Mouse (Mus musculus) embryonic facial prominence, embryonic 14.5 days (tissue): ENCODE data around the gene Tle4. TPM values are rescaled to one million over a fixed set of nuclear protein-coding genes. Genes with fewer than 3 reads are reported as not detected.

Source experiments
- ATAC-seq: fragments of 200-750 bp; cut with Nextera tagmentation; 2 replicates; pipeline ENCODE4 v1.8.0; 2017; ENCODE audit warnings: low read depth, moderate number of reproducible peaks, moderate TSS enrichment
- DNase-seq: peaks from one replicate; pipeline ENCODE4 v3.0.0-alpha.2; 2015; ENCODE audit warnings: low spot score
- H3K27ac ChIP-seq: fragments of 300-500 bp; sonication (generic); replicated peaks from 2 replicates; pipeline ENCODE4 v1.5.1; 2014; ENCODE audit warnings: low read depth, mild to moderate bottlenecking, low read length, moderate library complexity
- H3K27me3 ChIP-seq: fragments of 300-500 bp; sonication (generic); replicated peaks from 2 replicates; pipeline ENCODE4 v1.6.1; 2014; ENCODE audit warnings: low read length; ENCODE audit not compliant: control insufficient read depth, insufficient read depth
- H3K36me3 ChIP-seq: fragments of 300-500 bp; sonication (generic); 2 replicates; pipeline ENCODE4 v1.6.1; 2014; ENCODE audit warnings: low read length, mixed read lengths; ENCODE audit not compliant: control insufficient read depth, insufficient read depth
- H3K4me1 ChIP-seq: fragments of 300-500 bp; sonication (generic); 2 replicates; pipeline ENCODE4 v1.6.1; 2014; ENCODE audit warnings: antibody characterized with exemption, low read length; ENCODE audit not compliant: control insufficient read depth, insufficient read depth
- H3K4me2 ChIP-seq: fragments of 300-500 bp; sonication (generic); 2 replicates; pipeline ENCODE4 v1.6.1; 2014; ENCODE audit warnings: low read depth, mild to moderate bottlenecking, low read length, moderate library complexity, mixed read lengths
- H3K4me3 ChIP-seq: fragments of 300-500 bp; sonication (generic); 2 replicates; pipeline ENCODE4 v1.5.1; 2014; ENCODE audit warnings: low read depth, mild to moderate bottlenecking, low read length
- H3K9ac ChIP-seq: fragments of 300-500 bp; sonication (generic); 2 replicates; pipeline ENCODE4 v1.6.1; 2014; ENCODE audit warnings: low read depth, mild to moderate bottlenecking, low read length, moderate library complexity, mixed read lengths
- H3K9me3 ChIP-seq: fragments of 300-500 bp; sonication (generic); 2 replicates; pipeline ENCODE4 v1.6.1; 2016; ENCODE audit warnings: low read length; ENCODE audit not compliant: control insufficient read depth
- WGBS: fragments of 180-500 bp; shearing (Covaris S2); extraction: QIAGEN DNeasy Blood & Tissue Kit; methylation state at CpG from one replicate; pipeline ENCODE4 v1.1.7; 2014; 5-methylcytosine and 5-hydroxymethylcytosine counted together
- polyA plus RNA-seq: library from polyadenylated mRNA; unstranded; fragments of >200 nt; fragmentation: Nextera tagmentation; extraction: Ambion mirVana; gene quantifications from 2 replicates; pipeline ENCODE4 v1.2.1, GENCODE M21; 2014

Gene Tle4
- polyA plus RNA-seq, 1 experiment from 2014 or later, result 14.3 TPM

DNA sequence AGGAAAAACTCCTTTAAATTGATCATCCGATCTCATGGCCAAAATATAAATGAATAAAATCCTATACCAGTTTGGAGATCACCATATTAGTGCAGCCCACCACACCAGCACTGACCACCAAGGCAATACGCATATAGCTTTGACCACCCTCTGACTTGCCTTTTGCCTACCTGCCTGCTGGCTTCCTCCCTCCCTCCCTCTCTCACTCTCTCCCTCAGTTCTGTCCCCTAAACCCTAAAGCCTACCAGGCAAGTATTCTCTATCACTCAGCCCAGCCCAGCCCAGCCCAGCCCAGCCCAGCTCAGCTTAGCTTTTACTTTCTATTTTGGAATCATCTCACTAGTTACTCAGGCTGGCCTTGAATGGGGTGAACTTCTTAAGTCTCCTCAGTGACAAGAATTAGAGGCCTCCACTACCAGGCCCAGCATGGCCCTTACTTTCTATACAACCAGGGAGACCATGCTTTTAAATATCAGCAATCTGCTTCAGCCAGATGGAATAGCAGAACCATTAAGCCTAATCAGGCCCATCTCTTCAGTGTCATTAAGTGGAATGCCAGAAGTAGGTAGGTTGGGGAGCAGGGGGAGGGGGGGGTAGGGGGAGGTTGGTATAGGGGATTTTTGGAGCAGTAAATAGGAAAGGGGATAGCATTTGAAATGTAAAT lies 91.8 kb downstream of the Tle4 start:
- DNase-seq (no peak), ATAC-seq (no peak; the same call in 1 of the 2 replicates)
- 89% methylated on average over 2 of the region's 2 CpGs for WGBS
- no peak overlapping the region for H3K4me3 ChIP-seq
- no peak overlapping the region for H3K9ac ChIP-seq
- no peaks in the 10 kb centered on the region for H3K36me3 ChIP-seq
- H3K4me2 ChIP-seq, result no peak overlapping the region
- peaks cover 11% of the 10 kb centered on the region; the same call in 1 of the 2 replicates for H3K4me1 ChIP-seq
- no peaks in the 10 kb centered on the region for H3K27me3 ChIP-seq
- no peaks in the 10 kb centered on the region for H3K9me3 ChIP-seq
- no peak overlapping the region for H3K27ac ChIP-seq

DNA sequence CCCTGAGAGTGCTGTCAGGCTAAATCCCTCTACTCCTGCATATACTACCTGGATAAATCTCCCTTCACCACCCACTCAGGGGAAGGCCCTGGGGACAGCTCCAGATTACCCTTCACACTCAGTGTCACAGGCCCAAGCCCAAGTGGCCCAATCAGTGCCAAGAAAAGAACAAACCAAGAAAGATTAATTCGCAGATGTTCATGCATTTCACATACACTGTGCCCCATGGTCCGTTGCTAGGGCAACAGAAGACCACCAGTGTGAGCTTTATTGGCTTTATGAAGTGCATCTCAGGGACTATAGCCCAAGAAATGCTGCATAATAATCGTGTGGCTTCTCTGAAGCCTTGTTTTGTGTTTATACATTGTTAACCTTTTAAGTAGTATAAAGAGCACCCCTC lies 92.5 kb downstream of the Tle4 start:
- no peak for DNase-seq

DNA sequence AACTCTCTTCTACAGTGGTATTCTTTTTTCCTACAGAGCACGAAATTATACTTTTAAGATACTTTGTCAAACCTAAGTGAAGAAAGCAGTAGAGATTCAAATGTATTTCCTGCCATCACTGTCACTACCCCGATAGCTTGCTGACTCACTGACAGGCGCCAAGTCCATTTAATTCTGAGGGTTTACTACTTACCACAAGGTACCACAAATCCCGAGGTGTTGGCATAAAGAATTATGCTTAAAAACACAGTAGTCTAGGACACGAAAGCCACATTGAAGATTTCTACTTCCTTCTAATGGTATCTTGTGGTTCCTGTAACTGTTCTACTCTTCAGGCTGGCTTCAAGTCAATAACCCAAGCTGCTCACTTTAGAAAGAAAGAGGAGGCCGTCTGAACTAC lies 94.0 kb downstream of the Tle4 start:
- H3K4me3 ChIP-seq, result no peak overlapping the region

More for the DNA sequence above, 92.5 kb downstream of the Tle4 start:
- Histone ChIP-seq H3K4me2 (no peak overlapping the region), H3K27ac (no peak overlapping the region), H3K4me1 (peaks cover 11% of the 10 kb centered on the region; the same call in 1 of the 2 replicates), H3K36me3 (no peaks in the 10 kb centered on the region), H3K4me3 (no peak overlapping the region), H3K9me3 (no peaks in the 10 kb centered on the region), H3K9ac (no peak overlapping the region), H3K27me3 (no peaks in the 10 kb centered on the region)
- WGBS, result 71% methylated on average over 3 of the region's 3 CpGs
- no peak for ATAC-seq

DNA sequence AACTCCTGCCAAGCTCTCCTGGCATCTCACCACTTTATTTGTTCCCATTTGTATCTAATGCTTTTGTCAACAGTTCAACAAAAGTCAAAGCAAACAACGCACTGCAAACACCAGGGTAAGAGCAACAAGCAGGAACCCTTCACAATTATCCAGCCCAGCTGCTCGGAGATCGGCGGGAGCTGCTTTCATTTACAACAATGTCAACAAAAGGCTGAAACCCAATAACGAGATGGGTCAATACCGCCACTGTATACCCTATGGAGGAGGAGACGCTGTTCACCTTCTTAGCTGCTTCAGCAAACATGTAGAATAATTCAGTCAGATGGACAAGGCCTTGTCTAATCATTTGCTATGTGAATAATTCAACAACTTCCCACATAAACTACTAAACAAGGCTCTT lies 95.6 kb downstream of the Tle4 start:
- H3K27ac ChIP-seq, result no peak overlapping the region
- ATAC-seq, result peak; percentile 34; the same call in 1 of the 2 replicates
- no peaks in the 10 kb centered on the region for H3K36me3 ChIP-seq
- WGBS, result 37% methylated on average over 7 of the region's 7 CpGs
- H3K27me3 ChIP-seq, result no peaks in the 10 kb centered on the region
- no peaks in the 10 kb centered on the region for H3K9me3 ChIP-seq
- H3K4me2 ChIP-seq, result no peak overlapping the region
- H3K9ac ChIP-seq, result no peak overlapping the region
- peaks cover 11% of the 10 kb centered on the region; the same call in 1 of the 2 replicates for H3K4me1 ChIP-seq
- peak; percentile 50 for DNase-seq
- no peak overlapping the region for H3K4me3 ChIP-seq

More for the DNA sequence above, 94.0 kb downstream of the Tle4 start:
- Histone ChIP-seq H3K4me1 (peaks cover 11% of the 10 kb centered on the region; the same call in 1 of the 2 replicates), H3K9ac (no peak overlapping the region), H3K36me3 (no peaks in the 10 kb centered on the region), H3K9me3 (no peaks in the 10 kb centered on the region), H3K27ac (no peak overlapping the region), H3K27me3 (no peaks in the 10 kb centered on the region), H3K4me2 (no peak overlapping the region)
- ATAC-seq (no peak), DNase-seq (no peak)
- 81% methylated on average over 6 of the region's 6 CpGs for WGBS

DNA sequence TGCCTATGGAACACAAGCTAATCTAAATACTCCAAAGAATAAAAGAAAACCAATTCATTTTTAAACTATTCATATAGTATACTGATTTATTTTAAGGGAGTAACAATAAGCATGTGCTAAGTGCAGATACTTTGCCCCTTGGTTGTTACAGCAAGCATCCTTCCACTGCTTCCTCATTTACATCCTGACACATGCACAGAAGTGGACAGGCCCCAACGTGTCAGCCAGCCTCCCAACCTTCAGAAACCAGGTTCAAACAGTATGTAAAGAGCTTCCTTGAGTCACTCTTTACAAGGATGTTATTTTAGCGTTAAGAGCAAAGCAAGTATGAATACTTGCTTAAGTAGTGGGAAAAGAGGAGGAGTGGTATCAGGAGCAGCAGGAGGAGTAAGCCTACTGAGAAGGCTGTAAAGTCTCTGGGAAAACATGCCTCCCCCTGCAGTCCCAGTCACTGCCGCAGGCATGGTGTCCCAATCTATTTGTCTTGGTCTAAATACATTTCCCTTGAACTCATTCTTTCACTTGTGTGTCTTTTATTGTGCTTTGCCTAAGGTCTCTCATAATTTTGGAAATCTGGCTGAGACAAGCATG lies 97.9 kb downstream of the Tle4 start:
- no peaks in the 10 kb centered on the region for H3K36me3 ChIP-seq
- no peak overlapping the region for H3K9ac ChIP-seq
- DNase-seq (peak; percentile 52), ATAC-seq (peak; percentile 57; the same call in 1 of the 2 replicates)
- H3K27ac ChIP-seq, result no peak overlapping the region
- no peaks in the 10 kb centered on the region for H3K27me3 ChIP-seq
- WGBS, result 25% methylated on average over 3 of the region's 3 CpGs
- H3K4me1 ChIP-seq, result peaks cover 6% of the 10 kb centered on the region; the same call in 1 of the 2 replicates
- H3K9me3 ChIP-seq, result no peaks in the 10 kb centered on the region
- H3K4me2 ChIP-seq, result no peak overlapping the region
- H3K4me3 ChIP-seq, result no peak overlapping the region

DNA sequence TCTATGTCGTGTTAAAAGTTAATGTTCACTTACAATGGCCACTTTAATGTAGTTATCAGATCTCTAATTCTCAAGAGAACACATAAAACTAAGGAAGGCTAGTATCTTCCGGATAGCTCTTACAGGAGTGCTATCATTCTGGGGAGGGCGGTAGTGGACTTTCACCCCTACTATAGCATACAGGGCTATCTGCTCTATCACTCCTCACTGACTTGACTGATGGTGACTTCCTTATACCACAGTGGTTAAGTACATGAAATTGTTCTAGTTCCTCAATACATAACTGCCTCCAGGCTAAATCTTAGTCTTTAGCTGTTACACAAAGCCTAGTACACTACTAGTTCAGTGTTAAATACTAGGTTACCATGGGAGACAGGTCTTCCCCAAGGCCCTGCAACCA lies 104.8 kb downstream of the Tle4 start:
- Histone ChIP-seq H3K27ac (no peak overlapping the region), H3K9me3 (no peaks in the 10 kb centered on the region), H3K4me2 (no peak overlapping the region), H3K4me1 (no peaks in the 10 kb centered on the region), H3K27me3 (no peaks in the 10 kb centered on the region), H3K4me3 (no peak overlapping the region), H3K36me3 (no peaks in the 10 kb centered on the region), H3K9ac (no peak overlapping the region)
- no peak for DNase-seq
- 96% methylated on average over 3 of the region's 3 CpGs for WGBS
- no peak for ATAC-seq

DNA sequence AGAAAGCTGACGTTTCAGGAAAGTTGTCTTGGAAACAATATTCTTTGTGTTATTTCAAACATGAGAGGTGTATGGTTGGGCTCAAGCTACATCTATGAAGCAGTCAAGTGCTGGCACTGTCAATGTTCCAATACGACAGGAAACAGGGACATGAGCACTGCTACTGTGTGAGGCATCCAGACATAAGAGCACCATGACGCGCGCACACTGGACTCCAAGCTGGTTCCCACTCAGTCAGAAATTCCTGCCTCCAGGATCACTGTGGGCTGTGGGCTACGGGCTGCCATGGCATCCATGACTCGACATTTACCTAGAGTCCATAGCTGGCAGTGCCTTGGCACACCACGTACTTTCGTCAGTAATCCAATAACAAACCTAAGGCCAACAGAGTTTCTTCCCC lies 110.7 kb downstream of the Tle4 start:
- Histone ChIP-seq H3K27ac (no peak overlapping the region), H3K27me3 (no peaks in the 10 kb centered on the region), H3K36me3 (no peaks in the 10 kb centered on the region), H3K9me3 (no peaks in the 10 kb centered on the region), H3K4me3 (no peak overlapping the region), H3K9ac (no peak overlapping the region), H3K4me2 (no peak overlapping the region), H3K4me1 (peaks cover under 1% of the 10 kb centered on the region; the same call in 1 of the 2 replicates)
- ATAC-seq, result no peak
- no peak for DNase-seq
- 81% methylated on average over 9 of the region's 9 CpGs for WGBS

DNA sequence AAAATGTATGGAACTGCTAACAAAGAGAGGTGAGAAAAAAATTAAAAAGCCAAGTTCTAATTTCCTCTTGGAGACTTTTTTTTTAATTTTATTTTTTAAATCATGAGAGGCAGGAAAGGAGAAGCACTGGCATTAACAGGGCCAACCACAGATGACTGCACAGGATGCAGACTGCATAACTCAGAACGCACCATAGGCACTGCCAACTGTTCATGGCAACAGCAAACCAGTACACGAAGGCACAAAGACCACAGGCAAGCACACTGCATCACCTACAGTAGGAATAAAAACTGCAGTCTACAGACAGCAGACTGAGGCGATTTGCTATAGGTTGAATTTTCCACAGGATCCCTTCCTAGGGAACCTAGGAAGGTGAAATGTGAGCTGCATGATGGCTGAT lies 112.7 kb downstream of the Tle4 start:
- WGBS, result 81% methylated on average over 3 of the region's 3 CpGs
- ATAC-seq, result no peak
- H3K36me3 ChIP-seq, result no peaks in the 10 kb centered on the region

More for the DNA sequence above, 112.7 kb downstream of the Tle4 start:
- H3K9me3 ChIP-seq, result no peaks in the 10 kb centered on the region
- H3K4me3 ChIP-seq, result no peak overlapping the region
- H3K27ac ChIP-seq, result no peak overlapping the region
- no peak overlapping the region for H3K9ac ChIP-seq
- no peak overlapping the region for H3K4me2 ChIP-seq
- DNase-seq, result no peak
- no peaks in the 10 kb centered on the region for H3K27me3 ChIP-seq
- peaks cover 3% of the 10 kb centered on the region; the same call in 1 of the 2 replicates for H3K4me1 ChIP-seq
